In the genomic region with DNA sequence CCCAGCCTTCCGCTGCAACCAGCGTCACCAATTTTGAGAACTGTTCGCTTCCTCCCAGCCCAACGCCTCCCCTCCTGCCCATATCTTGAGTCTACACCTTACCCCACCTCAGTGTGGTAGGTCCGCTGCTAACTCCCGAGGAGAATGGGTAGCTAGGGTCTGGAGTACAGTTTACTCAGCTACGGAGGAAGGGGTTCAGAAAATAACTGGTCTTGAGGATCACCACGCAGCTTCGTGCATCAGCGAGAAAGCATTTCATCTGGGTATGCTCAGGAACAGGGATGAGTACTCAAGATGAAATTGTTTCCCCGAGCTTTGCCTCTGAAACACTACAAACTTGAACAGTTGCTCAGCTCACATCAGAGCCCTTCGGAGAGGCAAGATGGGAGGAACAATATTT, we compare ENCODE assay signal across 19 mouse cellular contexts. TPM values are rescaled to one million over a fixed set of nuclear protein-coding genes. Genes with fewer than 3 reads are reported as not detected.
DNase-seq lines count a peak whose midpoint lies in the region; ATAC-seq and TF ChIP-seq lines count a peak whose summit lies in the region.
"Had no signal": no experiment of that assay in that cellular context is flagged by ENCODE, and none has a peak within 500 bp of the region (broad histone marks: within the 10 kb centered on the region; RNA-seq: fewer than 3 reads in every experiment).

No protein-coding gene starts in this region.

- no peaks in the 10 kb centered on the region for H3K36me3 ChIP-seq in hindbrain, embryonic 11.5 days (ENCODE audit: control insufficient read depth, insufficient read depth, low read length)
- no peaks in the 10 kb centered on the region for H3K36me3 ChIP-seq in hindbrain, embryonic 13.5 days
- H3K36me3 ChIP-seq in embryonic facial prominence, embryonic 10.5 days (replicated peaks): no peaks in the 10 kb centered on the region
- no peaks in the 10 kb centered on the region for H3K36me3 ChIP-seq in forebrain, postnatal 0 days (ENCODE audit: insufficient read depth)
- H3K36me3 ChIP-seq in neural tube, embryonic 11.5 days (ENCODE audit: control insufficient read depth, insufficient read depth, low read length): no peaks in the 10 kb centered on the region
- H3K36me3 ChIP-seq: embryonic facial prominence, embryonic 12.5 days; G1E; intestine, embryonic 15.5 days; limb, embryonic 15.5 days had no signal

- peak; percentile 64 for DNase-seq in hindbrain, embryonic 11.5 days (ENCODE audit: low spot score)
- DNase-seq in embryonic facial prominence, embryonic 10.5 days (ENCODE audit: low spot score): peak; percentile 40
- DNase-seq in forebrain, postnatal 0 days: peak; percentile 63
- DNase-seq in neural tube, embryonic 11.5 days (ENCODE audit: low spot score): peak; percentile 46
- no peak for DNase-seq in Muller cell, postnatal 12 days (ENCODE audit: inconsistent ontology term)
- DNase-seq in lung, postnatal 10 days: no peak
- DNase-seq in gastrocnemius, adult 18-20 months (ENCODE audit: low spot score): no peak
- DNase-seq: cerebellum, adult 18-20 months; kidney, postnatal 14 days; thymus, adult 2 months had no signal

- no peak for TF ChIP-seq CTCF in forebrain, postnatal 0 days (IDR thresholded peaks at IDR 0.05; ENCODE audit: low read depth)

- H3K27me3 ChIP-seq in hindbrain, embryonic 11.5 days (ENCODE audit: control insufficient read depth, insufficient read depth, low read length): peaks cover 66% of the 10 kb centered on the region
- H3K27me3 ChIP-seq in hindbrain, embryonic 13.5 days: peaks cover 96% of the 10 kb centered on the region
- H3K27me3 ChIP-seq in embryonic facial prominence, embryonic 10.5 days (replicated peaks; ENCODE audit: low read depth, poor library complexity, severe bottlenecking): peaks cover 100% of the 10 kb centered on the region
- peaks cover 52% of the 10 kb centered on the region for H3K27me3 ChIP-seq in forebrain, postnatal 0 days (ENCODE audit: insufficient read depth, low read length)
- H3K27me3 ChIP-seq in neural tube, embryonic 11.5 days (ENCODE audit: control insufficient read depth, insufficient read depth, low read length): peaks cover 89% of the 10 kb centered on the region

- peaks cover 17% of the 10 kb centered on the region for H3K4me1 ChIP-seq in hindbrain, embryonic 11.5 days (replicated peaks; ENCODE audit: control insufficient read depth, insufficient read depth, low read length)
- H3K4me1 ChIP-seq in hindbrain, embryonic 13.5 days (replicated peaks): peaks cover 38% of the 10 kb centered on the region
- peaks cover 72% of the 10 kb centered on the region for H3K4me1 ChIP-seq in embryonic facial prominence, embryonic 10.5 days
- H3K4me1 ChIP-seq in forebrain, postnatal 0 days (ENCODE audit: insufficient read depth): peaks cover 16% of the 10 kb centered on the region; the same call in 1 of the 2 replicates
- peaks cover 19% of the 10 kb centered on the region for H3K4me1 ChIP-seq in neural tube, embryonic 11.5 days (ENCODE audit: control insufficient read depth, insufficient read depth, low read length)

- H3K9ac ChIP-seq in hindbrain, embryonic 11.5 days (ENCODE audit: low read depth, low read length): no peak overlapping the region
- no peak overlapping the region for H3K9ac ChIP-seq in hindbrain, embryonic 13.5 days
- H3K9ac ChIP-seq in forebrain, postnatal 0 days: peak overlapping the region; percentile 18; the same call in 1 of the 2 replicates
- H3K9ac ChIP-seq in neural tube, embryonic 11.5 days (ENCODE audit: low read length): no peak overlapping the region
- H3K9ac ChIP-seq: embryonic facial prominence, embryonic 12.5 days; intestine, embryonic 15.5 days; limb, embryonic 15.5 days had no signal

- H3K4me2 ChIP-seq in hindbrain, embryonic 11.5 days (replicated peaks; ENCODE audit: low read depth, low read length): no peak overlapping the region
- no peak overlapping the region for H3K4me2 ChIP-seq in hindbrain, embryonic 13.5 days
- peak overlapping the region; percentile 37 for H3K4me2 ChIP-seq in forebrain, postnatal 0 days (ENCODE audit: low read depth)
- no peak overlapping the region for H3K4me2 ChIP-seq in neural tube, embryonic 11.5 days (ENCODE audit: low read depth)
- H3K4me2 ChIP-seq: embryonic facial prominence, embryonic 12.5 days; intestine, embryonic 15.5 days; limb, embryonic 15.5 days had no signal

- H3K27ac ChIP-seq in hindbrain, embryonic 11.5 days (ENCODE audit: low read depth, low read length): no peak overlapping the region
- H3K27ac ChIP-seq in hindbrain, embryonic 13.5 days: no peak overlapping the region
- H3K27ac ChIP-seq in embryonic facial prominence, embryonic 10.5 days (replicated peaks): no peak overlapping the region
- H3K27ac ChIP-seq in forebrain, postnatal 0 days (ENCODE audit: low read depth, low read length): peak overlapping the region; percentile 58
- no peak overlapping the region for H3K27ac ChIP-seq in neural tube, embryonic 11.5 days (ENCODE audit: low read depth, low read length)
- H3K27ac ChIP-seq: embryonic facial prominence, embryonic 12.5 days; intestine, embryonic 15.5 days; limb, embryonic 15.5 days had no signal

- no peaks in the 10 kb centered on the region for H3K9me3 ChIP-seq in hindbrain, embryonic 11.5 days (ENCODE audit: control insufficient read depth, low read length)
- H3K9me3 ChIP-seq in hindbrain, embryonic 13.5 days: no peaks in the 10 kb centered on the region
- no peaks in the 10 kb centered on the region for H3K9me3 ChIP-seq in embryonic facial prominence, embryonic 10.5 days
- no peaks in the 10 kb centered on the region for H3K9me3 ChIP-seq in forebrain, postnatal 0 days (ENCODE audit: low read length)
- H3K9me3 ChIP-seq in neural tube, embryonic 11.5 days (ENCODE audit: control insufficient read depth, low read length): no peaks in the 10 kb centered on the region
- H3K9me3 ChIP-seq: embryonic facial prominence, embryonic 12.5 days; intestine, embryonic 15.5 days; limb, embryonic 15.5 days had no signal

- ATAC-seq in hindbrain, embryonic 11.5 days (ENCODE audit: low FRiP score): no peak
- ATAC-seq in hindbrain, embryonic 13.5 days (ENCODE audit: low FRiP score): no peak
- no peak for ATAC-seq in forebrain, postnatal 0 days
- ATAC-seq in neural tube, embryonic 11.5 days (ENCODE audit: insufficient read depth, low FRiP score, low TSS enrichment): no peak
- ATAC-seq: intestine, embryonic 15.5 days had no signal

- no peak overlapping the region for H3K4me3 ChIP-seq in hindbrain, embryonic 11.5 days (ENCODE audit: low read depth, low read length)
- H3K4me3 ChIP-seq in hindbrain, embryonic 13.5 days: no peak overlapping the region
- no peak overlapping the region for H3K4me3 ChIP-seq in embryonic facial prominence, embryonic 10.5 days
- 0 out of 2 replicates have a peak overlapping the region, but pooled peaks have one; percentile 14 for H3K4me3 ChIP-seq in forebrain, postnatal 0 days (ENCODE audit: low read depth, low read length)
- no peak overlapping the region for H3K4me3 ChIP-seq in neural tube, embryonic 11.5 days (ENCODE audit: low read depth, low read length)
- H3K4me3 ChIP-seq: embryonic facial prominence, embryonic 12.5 days; intestine, embryonic 15.5 days; limb, embryonic 15.5 days; myocyte had no signal

- under 1% methylated on average over 12 of the region's 12 CpGs for whole genome bisulfite sequencing in hindbrain, embryonic 11.5 days
- 1% methylated on average over 12 of the region's 12 CpGs for WGBS in hindbrain, embryonic 13.5 days
- WGBS in embryonic facial prominence, embryonic 10.5 days: 1% methylated on average over 12 of the region's 12 CpGs
- 3% methylated on average over 12 of the region's 12 CpGs for WGBS in forebrain, postnatal 0 days
- WGBS in neural tube, embryonic 11.5 days: 2% methylated on average over 12 of the region's 12 CpGs

RNA-seq across cellular contexts. Expression of gene Sp9, which starts 3.4 kb away (rescaled TPM):
- 3.0 and 3.7 TPM in 2 replicates for polyA plus RNA-seq in hindbrain, embryonic 11.5 days (2014; fragmentation: Nextera tagmentation; extraction: Ambion mirVana)
- polyA plus RNA-seq in hindbrain, embryonic 13.5 days (2015; fragmentation: Nextera tagmentation; extraction: Ambion mirVana): 1.7 and 2.1 TPM in 2 replicates
- polyA plus RNA-seq in embryonic facial prominence, embryonic 10.5 days (2016; fragmentation: Nextera tagmentation; extraction: Ambion mirVana): 0.39 and 0.67 TPM in 2 replicates
- 12.8 and 18.1 TPM in 2 replicates for total RNA-seq in forebrain, postnatal 0 days (2014; rRNA removed)
- 7.7 and 9.8 TPM in 2 replicates for polyA plus RNA-seq in forebrain, postnatal 0 days (2015; fragmentation: Nextera tagmentation; extraction: Ambion mirVana)
- 1.8 and 2.0 TPM in 2 replicates for polyA plus RNA-seq in neural tube, embryonic 11.5 days (2014; fragmentation: Nextera tagmentation; extraction: Ambion mirVana)
- total RNA-seq in gastrocnemius, adult 18-20 months (2021): not detected
- total RNA-seq: heart, adult 8-10 months; heart, postnatal 14 days had no signal
- polyA plus RNA-seq: intestine, embryonic 15.5 days; lung, embryonic 16.5 days; thymus, adult 2 months had no signal

RNA-seq across cellular contexts. Expression of gene Scrn3, which starts 44.1 kb away (rescaled TPM):
- polyA plus RNA-seq in hindbrain, embryonic 11.5 days (2014; fragmentation: Nextera tagmentation; extraction: Ambion mirVana): 10.7 and 12.7 TPM in 2 replicates
- polyA plus RNA-seq in hindbrain, embryonic 13.5 days (2015; fragmentation: Nextera tagmentation; extraction: Ambion mirVana): 9.0 and 9.9 TPM in 2 replicates
- 14.7 and 15.3 TPM in 2 replicates for polyA plus RNA-seq in embryonic facial prominence, embryonic 10.5 days (2016; fragmentation: Nextera tagmentation; extraction: Ambion mirVana)
- total RNA-seq in forebrain, postnatal 0 days (2014; rRNA removed): 5.1 and 6.8 TPM in 2 replicates
- polyA plus RNA-seq in forebrain, postnatal 0 days (2015; fragmentation: Nextera tagmentation; extraction: Ambion mirVana): 4.5 and 5.3 TPM in 2 replicates
- polyA plus RNA-seq in neural tube, embryonic 11.5 days (2014; fragmentation: Nextera tagmentation; extraction: Ambion mirVana): 12.4 and 14.5 TPM in 2 replicates
- total RNA-seq in gastrocnemius, adult 18-20 months (2021): 10 to 100 TPM; 55.5 to 57.9 TPM

RNA-seq across cellular contexts. Expression of gene Cir1, which starts 44.2 kb away (rescaled TPM):
- 23.0 and 23.8 TPM in 2 replicates for polyA plus RNA-seq in hindbrain, embryonic 11.5 days (2014; fragmentation: Nextera tagmentation; extraction: Ambion mirVana)
- polyA plus RNA-seq in hindbrain, embryonic 13.5 days (2015; fragmentation: Nextera tagmentation; extraction: Ambion mirVana): 31.9 and 33.0 TPM in 2 replicates
- polyA plus RNA-seq in embryonic facial prominence, embryonic 10.5 days (2016; fragmentation: Nextera tagmentation; extraction: Ambion mirVana): 16.8 and 18.0 TPM in 2 replicates
- 9.5 and 10.6 TPM in 2 replicates for total RNA-seq in forebrain, postnatal 0 days (2014; rRNA removed)
- polyA plus RNA-seq in forebrain, postnatal 0 days (2015; fragmentation: Nextera tagmentation; extraction: Ambion mirVana): 29.3 and 30.3 TPM in 2 replicates
- 21.0 and 23.0 TPM in 2 replicates for polyA plus RNA-seq in neural tube, embryonic 11.5 days (2014; fragmentation: Nextera tagmentation; extraction: Ambion mirVana)
- total RNA-seq in gastrocnemius, adult 18-20 months (2021): 10 to 100 TPM; 11.9 to 13.8 TPM

RNA-seq across cellular contexts. Expression of gene Ola1, which starts 49.6 kb away (rescaled TPM):
- 97.6 and 100 TPM in 2 replicates for polyA plus RNA-seq in hindbrain, embryonic 11.5 days (2014; fragmentation: Nextera tagmentation; extraction: Ambion mirVana)
- polyA plus RNA-seq in hindbrain, embryonic 13.5 days (2015; fragmentation: Nextera tagmentation; extraction: Ambion mirVana): 91.7 and 93.5 TPM in 2 replicates
- 100 and 101 TPM in 2 replicates for polyA plus RNA-seq in embryonic facial prominence, embryonic 10.5 days (2016; fragmentation: Nextera tagmentation; extraction: Ambion mirVana)
- 68.4 and 78.9 TPM in 2 replicates for total RNA-seq in forebrain, postnatal 0 days (2014; rRNA removed)
- 87.4 and 97.2 TPM in 2 replicates for polyA plus RNA-seq in forebrain, postnatal 0 days (2015; fragmentation: Nextera tagmentation; extraction: Ambion mirVana)
- polyA plus RNA-seq in neural tube, embryonic 11.5 days (2014; fragmentation: Nextera tagmentation; extraction: Ambion mirVana): 93.3 and 98.5 TPM in 2 replicates
- 10 to 100 TPM; 52.3 to 53.2 TPM for total RNA-seq in gastrocnemius, adult 18-20 months (2021)

Comparison
In these comparisons a context has a peak if more than half of its experiments do, and no peak if none do; other contexts are left out.
1. DNase-seq: peak in hindbrain, embryonic 11.5 days (single experiment), embryonic facial prominence, embryonic 10.5 days (single experiment), forebrain, postnatal 0 days (single experiment) and neural tube, embryonic 11.5 days (single experiment); none in Muller cell, postnatal 12 days (single experiment), lung, postnatal 10 days (single experiment) and gastrocnemius, adult 18-20 months (single experiment).